Mouse (Mus musculus) brain, adult 10 weeks (tissue): ENCODE measurements around the gene Ifi27l2b. TPM values are rescaled to one million over a fixed set of nuclear protein-coding genes. Genes with fewer than 3 reads are reported as not detected.

Experiments used
- polyA plus RNA-seq: library from polyadenylated mRNA; stranded (reverse); fragments of 350-450 nt; fragmentation: Illumina TruSeq; extraction: RNeasy Lipid Tissue Mini Kit (QIAGEN cat#74804); gene quantifications from one replicate; pipeline ENCODE4 v1.2.3, GENCODE M21; 2015; ENCODE audit warnings: low read depth, low replicate concordance

Gene Ifi27l2b
- polyA plus RNA-seq = not detected

DNA sequence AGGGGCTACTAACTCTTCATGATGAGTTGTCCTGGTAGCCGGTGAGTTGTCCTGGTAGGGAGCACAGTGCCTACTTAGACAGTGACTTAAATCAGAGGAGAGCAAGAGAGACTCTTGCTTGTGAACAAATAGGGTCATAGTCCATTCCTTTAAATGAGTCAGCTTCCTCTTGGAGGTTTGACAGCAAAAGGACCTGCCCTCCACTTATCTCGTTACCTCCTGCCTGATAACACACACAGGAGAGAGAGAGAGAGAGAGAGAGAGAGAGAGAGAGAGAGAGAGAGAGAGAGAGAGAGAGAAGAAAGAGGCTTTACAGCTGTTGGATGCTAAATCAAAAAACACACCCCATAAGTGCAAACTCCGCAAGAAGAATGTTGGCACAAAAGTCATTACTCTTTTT lies at the start of gene Ifi27l2b:
TSS of gene Ifi27l2b (minus strand) at position 84 of the 400 bp plus-strand sequence.

DNA sequence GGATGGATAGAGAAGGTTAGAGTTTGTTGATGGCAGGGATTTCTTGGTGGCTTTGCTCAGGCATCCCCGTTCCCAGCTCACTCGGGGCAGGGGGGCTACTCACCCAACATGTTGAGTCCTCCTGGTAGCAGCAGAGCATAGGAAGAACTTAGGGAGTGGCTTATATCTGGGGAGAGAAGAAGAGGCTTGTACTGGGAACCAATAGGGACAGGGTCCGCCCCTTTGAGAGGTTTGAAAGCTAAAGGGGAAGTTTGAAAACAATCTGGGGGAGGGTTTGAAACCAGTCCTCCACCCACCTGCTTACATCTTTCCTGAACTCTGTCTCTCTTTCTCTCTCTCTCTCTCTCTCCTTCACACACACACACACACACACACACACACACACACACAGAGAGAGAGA lies 13.5 kb downstream of the Ifi27l2b start, which contains the start of gene Ifi27l2a:
TSS of gene Ifi27l2a (minus strand) at position 157 of the 400 bp plus-strand sequence.

DNA sequence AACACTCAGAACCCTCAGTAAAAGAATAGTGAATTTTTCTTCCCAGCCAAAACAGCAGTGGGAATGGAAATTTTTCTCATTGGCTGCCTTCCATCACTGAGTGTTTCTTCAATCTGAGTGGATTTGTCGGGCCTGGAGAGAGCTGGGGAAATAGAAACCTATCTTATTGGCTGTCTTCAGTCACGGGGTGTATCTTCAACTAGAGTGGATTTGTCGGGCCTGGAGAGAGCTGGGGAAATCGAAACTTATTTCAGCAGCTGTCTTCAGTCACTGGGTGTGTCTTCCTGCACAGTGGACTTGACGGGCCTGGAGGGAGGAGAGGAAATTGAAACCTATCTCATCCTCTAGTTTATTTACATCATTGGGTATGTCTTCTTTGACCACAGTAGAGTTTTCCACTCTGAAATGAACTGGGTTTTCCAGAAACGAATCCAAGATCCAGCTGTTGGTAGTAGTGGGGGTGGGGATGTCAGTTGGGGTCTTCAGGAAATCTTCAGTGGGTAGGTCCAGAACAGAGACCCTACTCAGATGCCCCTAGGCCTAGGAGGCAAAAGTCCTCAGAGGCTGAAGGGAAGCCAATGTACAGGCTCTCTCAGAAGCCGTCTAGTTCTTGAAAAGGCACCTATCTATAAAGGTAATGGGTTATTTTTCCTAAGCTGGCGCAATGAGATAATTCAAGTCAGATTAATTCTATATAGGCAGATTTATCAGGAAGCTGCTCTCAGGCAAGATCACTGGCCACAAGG lies 22.9 kb downstream of the Ifi27l2b start, which contains the start of gene Ifi27:
TSS of gene Ifi27 (plus strand) at position 226 of the 746 bp plus-strand sequence.

DNA sequence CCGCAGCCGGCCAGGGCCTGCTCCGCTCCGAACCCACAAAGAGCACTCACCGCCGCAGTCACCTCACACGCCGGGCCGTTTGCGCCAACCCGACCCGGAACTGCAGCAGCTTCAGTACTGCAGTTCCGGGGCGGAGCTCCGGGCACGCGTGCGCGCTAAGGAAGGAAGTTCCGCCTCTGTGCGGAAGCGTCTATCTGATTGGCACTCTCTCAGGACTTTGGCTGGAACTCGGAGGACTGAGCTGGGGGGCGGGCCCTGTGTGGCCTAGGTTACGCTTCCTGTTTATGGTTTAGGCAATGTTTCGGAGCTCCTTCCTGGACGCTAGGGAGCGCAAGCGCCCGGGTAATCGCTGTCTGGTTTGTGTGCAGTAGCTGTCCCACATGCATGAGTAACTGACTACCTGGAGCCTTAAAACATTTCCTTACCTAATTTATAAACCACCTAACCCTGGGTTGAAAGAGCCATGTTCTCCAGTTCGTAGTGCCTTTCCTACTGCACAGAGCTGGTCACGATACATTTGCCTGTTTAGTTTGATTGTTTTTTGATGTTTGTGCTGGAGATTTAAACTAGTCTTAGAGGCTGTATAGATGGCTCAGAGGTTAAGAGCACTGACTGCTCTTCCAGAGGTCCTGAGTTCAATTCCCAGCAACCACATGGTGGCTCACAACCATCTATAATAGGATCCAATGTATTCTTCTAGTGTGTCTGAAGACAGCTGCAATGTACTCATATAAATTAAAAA lies 31.1 kb downstream of the Ifi27l2b start, which contains the start of gene Ddx24:
TSS of gene Ddx24 (minus strand) at position 102 of the 742 bp plus-strand sequence.

DNA sequence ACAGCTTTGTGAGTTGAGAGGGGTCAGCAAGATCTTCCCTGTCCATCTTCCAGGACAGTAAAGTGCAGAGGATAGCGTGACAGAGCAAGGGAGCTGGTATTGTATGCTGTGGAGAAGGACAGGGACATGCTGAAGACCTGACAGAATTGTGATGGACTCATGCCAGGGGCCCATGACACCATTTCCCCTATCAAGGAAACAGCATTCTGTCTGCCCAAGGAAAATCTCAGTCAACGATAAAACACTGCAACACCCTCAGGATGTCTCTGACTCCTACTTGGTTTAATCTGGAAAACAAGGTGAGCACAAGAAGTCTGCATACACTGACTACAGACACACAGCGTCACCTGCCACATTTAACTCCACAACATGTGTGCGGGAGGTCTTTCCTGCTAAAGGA lies 49.3 kb downstream of the Ifi27l2b start, which contains the start of gene 9330161L09Rik:
TSS of gene 9330161L09Rik (minus strand) at position 101 of the 400 bp plus-strand sequence.

Other genes starting within 250 kb of the Ifi27l2b start
- 7.5 TPM for gene Prima1, start 215.1 kb downstream of the Ifi27l2b start, polyA plus RNA-seq
- 2.3 TPM for gene Fam181a, start 146.2 kb downstream of the Ifi27l2b start, polyA plus RNA-seq
- gene Asb2, start 101.2 kb downstream of the Ifi27l2b start, polyA plus RNA-seq = 2.4 TPM
- 37.9 TPM for gene Otub2, start 68.5 kb downstream of the Ifi27l2b start, polyA plus RNA-seq
- gene 9330161L09Rik, start 49.4 kb downstream of the Ifi27l2b start, polyA plus RNA-seq = 0.98 TPM
- 147 TPM for gene Ddx24, start 31.4 kb downstream of the Ifi27l2b start, polyA plus RNA-seq
- 71.0 TPM for gene Ifi27, start 23.0 kb downstream of the Ifi27l2b start, polyA plus RNA-seq
- 4.8 TPM for gene Ifi27l2a, start 13.5 kb downstream of the Ifi27l2b start, polyA plus RNA-seq
- 26.3 TPM for gene Ppp4r4, start 75.1 kb upstream of the Ifi27l2b start, polyA plus RNA-seq
- not detected for gene Serpina10, start 174.2 kb upstream of the Ifi27l2b start, polyA plus RNA-seq
- not detected for gene Serpina6, start 200.0 kb upstream of the Ifi27l2b start, polyA plus RNA-seq
- not detected for gene Serpina16, start 218.9 kb upstream of the Ifi27l2b start, polyA plus RNA-seq
- not detected for gene Serpina1f, start 238.3 kb upstream of the Ifi27l2b start, polyA plus RNA-seq